Mouse (Mus musculus): ENCODE measurements at regions not wholly inside any gene's neighbourhood (a gene's known extent, or its start where the extent isn't known, plus 50 kb on each side); places are given as distances from the start of the nearest gene placed in this dataset.

DNA sequence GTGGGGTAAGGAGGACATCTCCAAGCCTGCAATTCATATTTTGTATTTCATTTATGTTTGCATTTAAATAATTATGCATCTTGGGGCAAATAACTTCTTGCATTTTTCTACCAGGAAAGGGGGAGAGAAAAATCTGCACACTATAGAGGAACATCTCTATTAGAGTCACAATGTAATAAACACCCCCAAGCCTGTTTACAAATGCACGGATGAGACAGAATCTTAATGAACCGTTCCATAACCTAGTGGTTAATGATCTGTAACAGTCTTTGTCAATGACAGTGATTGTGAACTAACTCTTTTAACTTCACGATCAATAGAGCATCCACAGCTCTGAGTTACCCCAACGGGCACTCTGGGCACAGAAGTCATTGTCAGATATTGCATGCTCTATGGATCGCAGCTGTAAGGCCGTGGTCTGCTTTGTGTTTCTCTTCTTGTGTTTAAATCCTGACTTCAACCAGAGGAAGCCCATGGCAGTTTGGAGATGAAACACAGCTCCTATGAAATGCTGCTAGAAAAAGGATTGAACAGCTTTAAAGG, 1520.2 kb upstream of the Dsel start:
- H3K9ac ChIP-seq (ENCODE audit: low read depth, low read length), result no peak overlapping the region
- no peaks in the 10 kb centered on the region for H3K36me3 ChIP-seq (ENCODE audit: insufficient read depth, low read length)
- no peaks in the 10 kb centered on the region for H3K27me3 ChIP-seq (ENCODE audit: insufficient read depth, low read length)
- DNase-seq (ENCODE audit: low spot score), result no peak
- H3K4me3 ChIP-seq (replicated peaks; ENCODE audit: low read depth, low read length), result no peak overlapping the region
- H3K9me3 ChIP-seq (replicated peaks; ENCODE audit: low read length), result no peaks in the 10 kb centered on the region
- ATAC-seq (replicated peaks; ENCODE audit: low FRiP score, low read depth), result no peak
- no peak overlapping the region for H3K27ac ChIP-seq
- no peak for TF ChIP-seq CTCF (IDR thresholded peaks at IDR 0.05; ENCODE audit: low read depth)
- H3K4me1 ChIP-seq (replicated peaks; ENCODE audit: insufficient read depth, low read length), result no peaks in the 10 kb centered on the region
- 52% methylated on average over 6 of the region's 6 CpGs for WGBS
- H3K4me2 ChIP-seq (ENCODE audit: low read length), result no peak overlapping the region

DNA sequence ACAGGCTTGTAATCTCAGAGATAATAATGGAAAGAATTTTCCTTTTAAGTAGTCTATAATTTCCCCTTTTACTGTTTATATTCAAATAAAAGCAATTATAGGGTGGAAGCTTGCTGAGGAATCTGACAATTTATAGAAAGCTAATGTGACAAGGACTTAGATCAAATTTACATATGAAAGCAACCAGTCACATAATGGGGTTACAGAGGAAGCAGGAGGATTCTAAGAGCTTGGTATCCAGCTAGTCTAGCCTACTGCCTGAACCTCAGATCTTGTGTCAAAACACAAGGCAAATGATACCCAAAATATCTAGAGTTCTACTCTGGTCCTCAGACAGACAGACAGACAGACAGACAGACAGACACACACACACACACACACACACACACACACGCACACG, 1519.0 kb upstream of the Dsel start:
- H3K4me1 ChIP-seq (replicated peaks; ENCODE audit: insufficient read depth, low read length), result no peaks in the 10 kb centered on the region
- no peaks in the 10 kb centered on the region for H3K27me3 ChIP-seq (ENCODE audit: insufficient read depth, low read length)
- no peak overlapping the region for H3K9ac ChIP-seq (ENCODE audit: low read depth, low read length)

GRCm38 (mm10) chr1:113372679-113373078, 1508.0 kb upstream of the Dsel start:
- H3K9ac ChIP-seq (ENCODE audit: low read depth, low read length), result no peak overlapping the region
- no peak for ATAC-seq (replicated peaks; ENCODE audit: low FRiP score, low read depth)
- no peak for DNase-seq (ENCODE audit: low spot score)
- no peaks in the 10 kb centered on the region for H3K27me3 ChIP-seq (ENCODE audit: insufficient read depth, low read length)
- no peak for TF ChIP-seq CTCF (IDR thresholded peaks at IDR 0.05; ENCODE audit: low read depth)
- H3K4me3 ChIP-seq (replicated peaks; ENCODE audit: low read depth, low read length), result no peak overlapping the region
- no peaks in the 10 kb centered on the region for H3K9me3 ChIP-seq (replicated peaks; ENCODE audit: low read length)
- no peaks in the 10 kb centered on the region for H3K36me3 ChIP-seq (ENCODE audit: insufficient read depth, low read length)
- no peaks in the 10 kb centered on the region for H3K4me1 ChIP-seq (replicated peaks; ENCODE audit: insufficient read depth, low read length)
- no peak overlapping the region for H3K4me2 ChIP-seq (ENCODE audit: low read length)
- WGBS, result 62% methylated on average over 1 of the region's 1 CpGs
- H3K27ac ChIP-seq, result no peak overlapping the region

More for the DNA sequence above, 1519.0 kb upstream of the Dsel start:
- H3K9me3 ChIP-seq (replicated peaks; ENCODE audit: low read length), result no peaks in the 10 kb centered on the region
- TF ChIP-seq CTCF (IDR thresholded peaks at IDR 0.05; ENCODE audit: low read depth), result no peak
- no peak overlapping the region for H3K4me3 ChIP-seq (replicated peaks; ENCODE audit: low read depth, low read length)
- no peak overlapping the region for H3K4me2 ChIP-seq (ENCODE audit: low read length)
- no peak for DNase-seq (ENCODE audit: low spot score)
- ATAC-seq (replicated peaks; ENCODE audit: low FRiP score, low read depth), result no peak
- H3K27ac ChIP-seq, result no peak overlapping the region
- H3K36me3 ChIP-seq (ENCODE audit: insufficient read depth, low read length), result no peaks in the 10 kb centered on the region
- WGBS, result 91% methylated on average over 2 of the region's 2 CpGs

DNA sequence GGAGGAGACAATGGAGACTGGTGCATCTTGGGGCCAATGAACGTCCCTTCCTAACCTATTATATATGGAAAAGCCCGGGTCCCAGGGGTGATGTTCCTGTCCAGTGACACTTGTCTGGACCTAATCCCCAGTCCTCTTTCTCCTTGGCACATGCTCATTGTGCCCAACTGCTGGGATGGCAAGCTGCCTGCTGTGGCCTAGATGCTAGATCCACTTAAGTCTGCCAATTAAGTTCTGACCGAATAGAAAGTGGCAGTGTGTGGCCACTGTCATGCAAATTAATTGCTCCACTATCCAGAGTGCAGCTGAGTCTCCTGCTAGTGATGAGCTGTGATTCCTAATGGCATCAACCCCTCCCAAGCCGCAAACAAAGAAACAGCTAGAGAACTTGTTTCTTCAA, 1493.5 kb upstream of the Dsel start:
- ATAC-seq (replicated peaks; ENCODE audit: low FRiP score, low read depth) (no peak), DNase-seq (ENCODE audit: low spot score) (no peak)
- H3K4me1 ChIP-seq (replicated peaks; ENCODE audit: insufficient read depth, low read length), result no peaks in the 10 kb centered on the region
- no peaks in the 10 kb centered on the region for H3K27me3 ChIP-seq (ENCODE audit: insufficient read depth, low read length)
- no peak overlapping the region for H3K4me2 ChIP-seq (ENCODE audit: low read length)
- no peaks in the 10 kb centered on the region for H3K36me3 ChIP-seq (ENCODE audit: insufficient read depth, low read length)
- no peaks in the 10 kb centered on the region for H3K9me3 ChIP-seq (replicated peaks; ENCODE audit: low read length)
- H3K4me3 ChIP-seq (replicated peaks; ENCODE audit: low read depth, low read length), result no peak overlapping the region
- H3K9ac ChIP-seq (ENCODE audit: low read depth, low read length), result no peak overlapping the region
- TF ChIP-seq CTCF (IDR thresholded peaks at IDR 0.05; ENCODE audit: low read depth), result no peak
- WGBS, result 64% methylated on average over 4 of the region's 4 CpGs
- H3K27ac ChIP-seq, result no peak overlapping the region

DNA sequence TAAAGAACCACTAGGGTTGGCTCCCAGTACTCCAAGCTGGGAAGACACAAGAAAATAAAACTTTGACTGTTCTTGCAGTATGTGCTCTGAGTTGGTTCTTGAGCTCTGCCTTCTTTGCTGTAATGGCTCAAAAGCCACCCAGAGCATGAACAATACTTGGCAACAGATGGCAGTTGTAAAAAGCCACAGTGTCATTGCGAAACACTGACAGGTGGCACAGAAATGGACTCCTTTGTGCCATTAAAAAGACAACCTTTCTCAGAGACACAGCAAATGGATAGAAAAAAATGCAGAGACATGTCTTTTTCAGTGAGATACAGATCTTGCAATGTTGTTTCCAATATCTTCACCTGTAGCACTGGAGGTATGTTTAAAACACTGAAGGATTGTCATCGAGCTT, 1443.3 kb upstream of the Dsel start:
- no peaks in the 10 kb centered on the region for H3K27me3 ChIP-seq (ENCODE audit: insufficient read depth, low read length)
- H3K9ac ChIP-seq (ENCODE audit: low read depth, low read length), result no peak overlapping the region
- no peaks in the 10 kb centered on the region for H3K4me1 ChIP-seq (replicated peaks; ENCODE audit: insufficient read depth, low read length)
- DNase-seq (ENCODE audit: low spot score) (no peak), ATAC-seq (replicated peaks; ENCODE audit: low FRiP score, low read depth) (no peak)
- 75% methylated on average over 2 of the region's 2 CpGs for WGBS
- TF ChIP-seq CTCF (IDR thresholded peaks at IDR 0.05; ENCODE audit: low read depth), result no peak
- H3K4me3 ChIP-seq (replicated peaks; ENCODE audit: low read depth, low read length), result no peak overlapping the region
- no peak overlapping the region for H3K27ac ChIP-seq
- no peaks in the 10 kb centered on the region for H3K9me3 ChIP-seq (replicated peaks; ENCODE audit: low read length)
- H3K36me3 ChIP-seq (ENCODE audit: insufficient read depth, low read length), result no peaks in the 10 kb centered on the region
- no peak overlapping the region for H3K4me2 ChIP-seq (ENCODE audit: low read length)

- ATAC-seq (replicated peaks; ENCODE audit: low FRiP score, low read depth), result no peak
- H3K36me3 ChIP-seq (ENCODE audit: insufficient read depth, low read length), result no peaks in the 10 kb centered on the region
- no peaks in the 10 kb centered on the region for H3K9me3 ChIP-seq (replicated peaks; ENCODE audit: low read length)
- no peak overlapping the region for H3K27ac ChIP-seq
- H3K4me2 ChIP-seq (ENCODE audit: low read length), result no peak overlapping the region
- WGBS, result 69% methylated on average over 3 of the region's 3 CpGs
- H3K4me3 ChIP-seq (replicated peaks; ENCODE audit: low read depth, low read length), result no peak overlapping the region
- H3K4me1 ChIP-seq (replicated peaks; ENCODE audit: insufficient read depth, low read length), result no peaks in the 10 kb centered on the region
- H3K9ac ChIP-seq (ENCODE audit: low read depth, low read length), result no peak overlapping the region
- H3K27me3 ChIP-seq (ENCODE audit: insufficient read depth, low read length), result no peaks in the 10 kb centered on the region
- no peak for TF ChIP-seq CTCF (IDR thresholded peaks at IDR 0.05; ENCODE audit: low read depth)
- no peak for DNase-seq (ENCODE audit: low spot score)
Measured at GRCm38 (mm10) chr1:113297807-113298206, 1433.1 kb upstream of the Dsel start.

DNA sequence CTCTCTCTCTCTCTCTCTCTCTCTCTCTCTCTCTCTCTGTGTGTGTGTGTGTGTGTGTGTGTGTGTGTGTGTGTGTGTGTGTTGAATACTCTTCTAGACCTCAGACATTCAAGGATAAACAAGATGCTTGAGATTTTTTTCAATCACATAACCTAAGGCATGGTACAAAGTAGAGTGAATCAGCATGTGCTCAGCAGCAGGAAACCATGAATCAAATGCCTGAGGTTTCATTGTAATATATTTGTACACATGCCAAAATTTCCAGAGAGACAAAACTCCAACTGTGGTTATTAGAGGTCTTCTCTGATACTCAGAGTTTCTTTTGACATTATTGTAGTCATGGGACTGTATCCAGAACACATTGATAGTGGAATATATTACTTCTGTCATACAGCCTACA, 1423.5 kb upstream of the Dsel start:
- DNase-seq (ENCODE audit: low spot score), result peak; percentile 9
- H3K27ac ChIP-seq, result no peak overlapping the region

More for the DNA sequence above, 1423.5 kb upstream of the Dsel start:
- Histone ChIP-seq H3K27me3 (ENCODE audit: insufficient read depth, low read length) (no peaks in the 10 kb centered on the region), H3K36me3 (ENCODE audit: insufficient read depth, low read length) (no peaks in the 10 kb centered on the region), H3K9me3 (replicated peaks; ENCODE audit: low read length) (no peaks in the 10 kb centered on the region), H3K9ac (ENCODE audit: low read depth, low read length) (no peak overlapping the region), H3K4me2 (ENCODE audit: low read length) (no peak overlapping the region), H3K4me1 (replicated peaks; ENCODE audit: insufficient read depth, low read length) (no peaks in the 10 kb centered on the region), H3K4me3 (replicated peaks; ENCODE audit: low read depth, low read length) (no peak overlapping the region)
- no peak for TF ChIP-seq CTCF (IDR thresholded peaks at IDR 0.05; ENCODE audit: low read depth)
- no peak for ATAC-seq (replicated peaks; ENCODE audit: low FRiP score, low read depth)

All from kidney, postnatal 0 days (tissue).